Mouse (Mus musculus) heart, embryonic 10.5 days (tissue): Measurements from ENCODE around the gene Gm5737. TPM values are rescaled to one million over a fixed set of nuclear protein-coding genes. Genes with fewer than 3 reads are reported as not detected.
A peak's percentile ranks its signal among the peaks of the same experiment; 100 is the strongest.

Experiments
- DNase-seq: peaks from one replicate; pipeline ENCODE4 v3.0.0-alpha.2; 2017; ENCODE audit warnings: low spot score
- H3K27ac ChIP-seq: fragments of 300-500 bp; sonication (generic); 2 replicates; pipeline ENCODE4 v1.5.1; 2016; ENCODE audit warnings: mild to moderate bottlenecking
- H3K27me3 ChIP-seq: fragments of 300-500 bp; sonication (generic); 2 replicates; pipeline ENCODE4 v1.6.1; 2016; ENCODE audit warnings: mild to moderate bottlenecking; ENCODE audit not compliant: poor library complexity, insufficient read depth, severe bottlenecking
- H3K36me3 ChIP-seq: fragments of 300-500 bp; sonication (generic); 2 replicates; pipeline ENCODE4 v1.6.1; 2016; ENCODE audit warnings: mild to moderate bottlenecking, moderate library complexity
- H3K4me1 ChIP-seq: fragments of 300-500 bp; sonication (generic); 2 replicates; pipeline ENCODE4 v1.6.1; 2016; ENCODE audit warnings: mild to moderate bottlenecking
- H3K4me3 ChIP-seq: fragments of 300-500 bp; sonication (generic); 2 replicates; pipeline ENCODE4 v1.5.1; 2016; ENCODE audit warnings: mild to moderate bottlenecking, moderate library complexity
- H3K9me3 ChIP-seq: fragments of 300-500 bp; sonication (generic); 2 replicates; pipeline ENCODE4 v1.6.1; 2016; ENCODE audit warnings: mild to moderate bottlenecking, moderate library complexity
- WGBS: fragments of 180-500 bp; shearing (Covaris S2); methylation state at CpG from one replicate; pipeline ENCODE4 v1.1.7; 2016; 5-methylcytosine and 5-hydroxymethylcytosine counted together
- polyA plus RNA-seq: library from polyadenylated mRNA; unstranded; fragments of >200 nt; fragmentation: Nextera tagmentation; extraction: Ambion mirVana; gene quantifications from 2 replicates; pipeline ENCODE4 v1.2.1, GENCODE M21; 2016

The Gm5737 gene
- not detected in 2 replicates for polyA plus RNA-seq

- H3K4me3 ChIP-seq, result no peak within 1 kb of the TSS
- no peak within 1 kb of the TSS for H3K27ac ChIP-seq
- 73% methylated on average over 6 of the region's 6 CpGs for WGBS
- peaks cover 49% of the 10 kb centered on the region for H3K27me3 ChIP-seq
- H3K36me3 ChIP-seq, result no peaks in the 10 kb centered on the region
- DNase-seq, result no peak
- H3K9me3 ChIP-seq, result no peaks in the 10 kb centered on the region
- H3K4me1 ChIP-seq, result peaks cover 4% of the 10 kb centered on the region
Measured at GRCm38 (mm10) chr7:120811834-120812415, at the start of gene Gm5737. Gm5737 (plus strand) TSS chr7:120812365.

DNA sequence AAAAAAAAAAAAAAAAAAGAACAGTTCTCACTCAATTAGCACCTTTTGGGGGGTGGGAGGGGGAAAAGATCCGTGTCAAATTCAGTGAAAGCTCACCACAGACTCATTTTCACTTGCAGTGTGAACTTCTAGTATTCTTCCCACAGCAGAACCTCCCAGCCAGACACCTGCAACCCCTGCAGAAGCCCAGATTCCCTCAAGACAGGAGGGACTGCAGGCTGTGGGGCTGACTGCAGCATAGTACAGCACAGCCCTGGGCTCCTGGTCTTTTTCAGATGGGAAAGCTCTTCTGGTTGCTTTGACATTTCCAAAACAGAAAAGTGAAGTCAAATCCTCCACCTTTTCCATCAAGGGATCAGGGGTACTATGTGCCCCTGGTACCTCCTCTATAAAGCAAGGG is 44.8 kb upstream of the Gm5737 start:
- Histone ChIP-seq H3K4me1 (no peaks in the 10 kb centered on the region), H3K9me3 (no peaks in the 10 kb centered on the region), H3K27ac (no peak overlapping the region), H3K27me3 (no peaks in the 10 kb centered on the region), H3K4me3 (no peak overlapping the region), H3K36me3 (no peaks in the 10 kb centered on the region)
- no peak for DNase-seq
- 11% methylated on average over 1 of the region's 1 CpGs for WGBS

DNA sequence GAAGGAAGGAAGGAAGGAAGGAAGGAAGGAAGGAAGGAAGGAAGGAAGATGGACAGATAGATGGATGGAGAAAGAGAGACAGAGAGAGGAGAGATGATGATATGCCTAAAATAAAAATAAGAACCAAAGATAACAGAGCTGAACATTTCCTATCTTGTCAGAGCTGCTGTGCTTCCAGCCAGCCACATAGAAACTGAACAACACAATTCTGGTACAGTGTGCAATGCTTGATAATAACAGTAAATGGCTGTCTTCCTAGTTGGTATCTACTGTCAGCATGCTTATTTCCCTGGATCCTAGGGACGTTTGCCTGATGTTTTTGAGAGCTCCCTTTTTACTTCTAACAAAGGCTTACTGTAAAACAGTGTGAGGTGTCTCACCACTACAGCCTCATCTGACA is 40.8 kb upstream of the Gm5737 start:
- Histone ChIP-seq H3K9me3 (no peaks in the 10 kb centered on the region), H3K4me3 (no peak overlapping the region), H3K27ac (no peak overlapping the region), H3K27me3 (no peaks in the 10 kb centered on the region), H3K36me3 (no peaks in the 10 kb centered on the region), H3K4me1 (no peaks in the 10 kb centered on the region)
- 44% methylated on average over 1 of the region's 1 CpGs for WGBS
- no peak for DNase-seq

DNA sequence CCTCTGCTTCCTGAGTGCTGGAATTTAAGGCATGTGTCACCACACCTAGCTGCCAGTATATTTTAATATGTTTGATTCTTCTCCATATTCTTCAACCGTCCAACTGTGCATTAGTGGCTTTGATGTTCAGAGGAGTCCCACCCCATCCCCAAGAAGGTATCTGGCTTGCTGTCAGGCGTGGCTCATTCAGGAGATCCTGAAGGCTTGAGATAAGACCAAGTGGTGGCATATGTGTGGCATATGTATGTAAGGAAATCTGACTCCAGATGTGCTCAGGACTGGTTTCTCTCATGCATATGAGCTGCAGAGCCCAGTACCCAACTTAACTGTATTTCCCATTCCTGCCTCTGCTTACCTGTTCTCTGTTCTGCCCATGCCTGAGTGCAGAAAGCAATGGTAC is 34.2 kb upstream of the Gm5737 start:
- H3K27ac ChIP-seq, result no peak overlapping the region
- H3K4me1 ChIP-seq, result no peaks in the 10 kb centered on the region
- no peak for DNase-seq
- no peaks in the 10 kb centered on the region for H3K36me3 ChIP-seq
- WGBS, result 64% methylated on average over 2 of the region's 2 CpGs
- no peak overlapping the region for H3K4me3 ChIP-seq
- H3K9me3 ChIP-seq, result no peaks in the 10 kb centered on the region
- no peaks in the 10 kb centered on the region for H3K27me3 ChIP-seq

- Histone ChIP-seq H3K4me1 (0 out of 2 replicates have a peak, but pooled peaks cover 6% of the 10 kb centered on the region), H3K27me3 (no peaks in the 10 kb centered on the region), H3K9me3 (no peaks in the 10 kb centered on the region), H3K4me3 (no peak overlapping the region), H3K27ac (no peak overlapping the region), H3K36me3 (no peaks in the 10 kb centered on the region)
- 66% methylated on average over 4 of the region's 4 CpGs for WGBS
- DNase-seq, result no peak
Measured at GRCm38 (mm10) chr7:120795544-120795943, 16.6 kb upstream of the Gm5737 start.

DNA sequence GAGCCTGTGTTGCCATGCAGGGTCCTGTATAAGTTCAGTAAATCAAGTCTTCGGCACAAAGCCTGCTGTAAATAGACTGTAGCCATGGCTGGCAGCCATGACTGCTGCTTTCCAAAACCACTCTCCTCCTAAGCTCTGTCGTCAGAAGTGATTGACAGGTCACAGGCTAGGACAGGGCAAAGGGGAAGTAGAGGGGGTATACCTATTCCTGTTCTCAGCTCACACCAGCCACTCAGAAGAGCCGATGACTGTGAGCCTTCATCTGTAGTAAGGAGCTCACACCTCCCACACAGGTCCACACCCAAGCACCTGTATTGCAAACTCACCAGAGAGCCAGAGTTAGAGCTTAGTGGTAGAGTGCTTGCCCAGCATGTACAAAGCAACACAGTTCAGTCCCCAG is 15.8 kb upstream of the Gm5737 start:
- WGBS, result 58% methylated on average over 3 of the region's 3 CpGs
- Histone ChIP-seq H3K27ac (no peak overlapping the region), H3K27me3 (no peaks in the 10 kb centered on the region), H3K4me1 (0 out of 2 replicates have a peak, but pooled peaks cover 6% of the 10 kb centered on the region), H3K4me3 (no peak overlapping the region), H3K36me3 (no peaks in the 10 kb centered on the region), H3K9me3 (no peaks in the 10 kb centered on the region)
- no peak for DNase-seq

GRCm38 (mm10) chr7:120803268-120803667 is 8.9 kb upstream of the Gm5737 start:
- 82% methylated on average over 2 of the region's 2 CpGs for WGBS
- Histone ChIP-seq H3K9me3 (no peaks in the 10 kb centered on the region), H3K4me1 (no peaks in the 10 kb centered on the region), H3K36me3 (no peaks in the 10 kb centered on the region), H3K27ac (no peak overlapping the region), H3K27me3 (peaks cover 6% of the 10 kb centered on the region; the same call in 1 of the 2 replicates), H3K4me3 (no peak overlapping the region)
- DNase-seq, result no peak

DNA sequence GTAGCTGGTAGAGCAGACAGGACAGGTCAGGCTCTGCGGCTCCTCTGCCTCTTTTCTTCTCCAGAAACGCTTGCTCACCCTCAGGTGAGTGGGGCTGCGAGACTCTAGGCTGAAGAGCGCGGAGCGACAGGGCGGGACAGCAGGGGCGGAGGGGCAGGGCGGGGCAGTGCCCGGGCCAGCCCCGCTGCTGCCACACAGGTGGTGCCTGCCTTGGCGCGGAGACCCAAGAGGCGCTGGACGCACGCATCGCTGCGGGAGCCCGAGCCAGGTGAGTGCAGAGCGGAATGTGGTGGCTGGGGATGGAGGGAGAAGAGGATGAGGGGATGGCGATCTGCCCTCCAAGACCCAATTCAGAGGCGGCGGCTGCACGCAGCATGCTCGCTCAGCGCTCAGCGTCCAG is 2.5 kb upstream of the Gm5737 start:
- peaks cover 49% of the 10 kb centered on the region for H3K27me3 ChIP-seq
- no peaks in the 10 kb centered on the region for H3K9me3 ChIP-seq
- peaks cover 4% of the 10 kb centered on the region for H3K4me1 ChIP-seq
- 0 out of 2 replicates have a peak overlapping the region, but pooled peaks have one; percentile 42 for H3K27ac ChIP-seq
- no peak for DNase-seq
- H3K4me3 ChIP-seq, result peak overlapping the region; percentile 57
- 5% methylated on average over 27 of the region's 27 CpGs for WGBS
- H3K36me3 ChIP-seq, result no peaks in the 10 kb centered on the region

DNA sequence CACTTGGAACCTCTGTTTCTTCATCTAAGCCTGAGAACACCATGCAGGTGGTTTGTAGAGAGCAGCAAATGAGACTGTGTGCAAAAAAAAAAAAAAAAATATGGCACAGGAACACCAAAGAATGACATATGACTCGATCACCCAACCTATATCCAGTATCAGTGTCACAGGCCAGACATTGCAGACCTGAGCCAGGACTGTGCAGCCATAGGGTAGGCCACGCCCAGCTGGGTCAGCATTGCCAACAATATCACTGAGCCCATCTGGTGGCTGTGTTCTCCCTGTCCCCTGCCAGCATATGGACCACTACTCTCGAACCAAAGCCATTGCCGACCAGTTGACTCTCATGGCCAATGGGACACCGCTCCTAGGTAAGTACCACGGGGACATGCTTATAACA is 5.4 kb downstream of the Gm5737 start:
- Histone ChIP-seq H3K4me1 (no peaks in the 10 kb centered on the region), H3K9me3 (no peaks in the 10 kb centered on the region), H3K36me3 (no peaks in the 10 kb centered on the region), H3K4me3 (no peak overlapping the region), H3K27ac (no peak overlapping the region), H3K27me3 (peaks cover 9% of the 10 kb centered on the region)
- WGBS, result 77% methylated on average over 6 of the region's 6 CpGs
- DNase-seq, result no peak

DNA sequence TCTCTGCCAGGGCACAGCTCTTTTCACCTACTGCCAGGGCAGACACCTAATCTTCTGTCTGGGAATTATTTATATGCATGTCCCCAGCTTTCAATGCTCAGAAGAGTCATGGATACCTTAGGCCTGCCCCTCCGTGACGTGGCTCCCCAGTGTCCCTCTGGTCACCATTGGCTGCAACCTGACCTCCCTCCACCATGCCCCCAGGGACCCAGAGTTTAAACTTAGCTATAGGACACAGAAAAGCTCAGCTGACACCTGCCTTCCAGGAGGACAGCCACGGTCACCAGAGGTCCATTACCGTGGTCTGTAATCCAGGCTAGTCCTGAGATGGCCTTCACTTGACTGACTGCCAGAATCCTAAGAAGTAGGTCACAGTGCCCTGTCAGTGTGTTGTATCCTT is 7.2 kb downstream of the Gm5737 start:
- Histone ChIP-seq H3K27ac (no peak overlapping the region), H3K9me3 (no peaks in the 10 kb centered on the region), H3K4me1 (no peaks in the 10 kb centered on the region), H3K27me3 (peaks cover 7% of the 10 kb centered on the region; the same call in 1 of the 2 replicates), H3K4me3 (no peak overlapping the region), H3K36me3 (no peaks in the 10 kb centered on the region)
- 83% methylated on average over 4 of the region's 4 CpGs for WGBS
- DNase-seq, result no peak

DNA sequence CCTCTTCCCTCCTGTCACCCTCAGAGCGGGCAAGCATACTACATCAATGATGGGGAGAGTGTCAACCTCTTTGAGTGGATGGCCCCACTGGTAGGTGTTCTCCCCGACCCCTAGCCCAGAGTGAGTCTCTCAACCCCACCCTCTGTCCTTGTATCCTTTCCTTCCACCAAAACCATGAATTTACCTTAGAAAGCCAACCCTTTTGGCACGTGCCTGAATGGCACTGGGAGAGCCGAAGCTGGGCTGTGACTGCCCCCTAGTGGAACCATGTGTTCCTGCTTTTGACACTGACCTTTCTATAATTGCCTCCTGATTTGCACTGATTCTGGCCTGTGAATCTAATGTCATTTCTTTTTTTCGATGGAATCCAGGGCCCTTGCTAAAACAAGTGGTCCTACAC is 11.1 kb downstream of the Gm5737 start:
- Histone ChIP-seq H3K9me3 (no peaks in the 10 kb centered on the region), H3K4me3 (no peak overlapping the region), H3K27ac (no peak overlapping the region), H3K4me1 (0 out of 2 replicates have a peak, but pooled peaks cover 3% of the 10 kb centered on the region), H3K27me3 (peaks cover 11% of the 10 kb centered on the region; the same call in 1 of the 2 replicates), H3K36me3 (no peaks in the 10 kb centered on the region)
- 18% methylated on average over 5 of the region's 5 CpGs for WGBS
- DNase-seq, result no peak

- Histone ChIP-seq H3K4me1 (peaks cover 4% of the 10 kb centered on the region; the same call in 1 of the 2 replicates), H3K9me3 (no peaks in the 10 kb centered on the region), H3K36me3 (no peaks in the 10 kb centered on the region), H3K27me3 (peaks cover 20% of the 10 kb centered on the region), H3K4me3 (no peak overlapping the region), H3K27ac (no peak overlapping the region)
- WGBS, result 66% methylated on average over 2 of the region's 2 CpGs
- DNase-seq, result no peak
Measured at GRCm38 (mm10) chr7:120825097-120825496, 12.9 kb downstream of the Gm5737 start.

DNA sequence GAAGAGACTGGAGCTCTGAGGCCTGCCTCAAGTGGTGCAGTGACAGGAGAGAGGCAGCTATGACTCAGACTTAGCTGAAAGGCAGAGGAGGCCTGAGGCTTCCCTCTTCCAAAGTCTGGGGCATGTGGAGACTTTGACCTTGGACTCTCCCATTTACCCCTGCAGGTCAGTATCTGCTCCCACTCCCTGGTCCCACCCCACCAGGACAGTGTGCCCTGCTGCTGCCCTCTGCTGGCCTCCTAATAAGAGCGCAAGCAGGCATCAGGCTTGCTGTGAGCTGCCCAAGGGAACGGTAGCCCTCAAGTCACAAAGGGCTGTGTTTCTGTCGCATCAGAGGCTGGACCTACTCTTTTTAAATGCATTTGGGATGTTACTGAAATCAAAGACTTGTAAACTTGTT is 14.2 kb downstream of the Gm5737 start:
- Histone ChIP-seq H3K27me3 (peaks cover 15% of the 10 kb centered on the region), H3K4me1 (peaks cover 14% of the 10 kb centered on the region; the same call in 1 of the 2 replicates), H3K27ac (0 out of 2 replicates have a peak overlapping the region, but pooled peaks have one; percentile 12), H3K36me3 (no peaks in the 10 kb centered on the region), H3K9me3 (no peaks in the 10 kb centered on the region), H3K4me3 (no peak overlapping the region)
- 26% methylated on average over 3 of the region's 3 CpGs for WGBS
- DNase-seq, result peak; percentile 86
